Mouse (Mus musculus): ENCODE data around the gene Pitpnm2. TPM values are rescaled to one million over a fixed set of nuclear protein-coding genes. Genes with fewer than 3 reads are reported as not detected.

Gene Pitpnm2
- 51.1 to 72.2 TPM (median 55.5 TPM) in 4 replicates for total RNA-seq (2023)

DNA sequence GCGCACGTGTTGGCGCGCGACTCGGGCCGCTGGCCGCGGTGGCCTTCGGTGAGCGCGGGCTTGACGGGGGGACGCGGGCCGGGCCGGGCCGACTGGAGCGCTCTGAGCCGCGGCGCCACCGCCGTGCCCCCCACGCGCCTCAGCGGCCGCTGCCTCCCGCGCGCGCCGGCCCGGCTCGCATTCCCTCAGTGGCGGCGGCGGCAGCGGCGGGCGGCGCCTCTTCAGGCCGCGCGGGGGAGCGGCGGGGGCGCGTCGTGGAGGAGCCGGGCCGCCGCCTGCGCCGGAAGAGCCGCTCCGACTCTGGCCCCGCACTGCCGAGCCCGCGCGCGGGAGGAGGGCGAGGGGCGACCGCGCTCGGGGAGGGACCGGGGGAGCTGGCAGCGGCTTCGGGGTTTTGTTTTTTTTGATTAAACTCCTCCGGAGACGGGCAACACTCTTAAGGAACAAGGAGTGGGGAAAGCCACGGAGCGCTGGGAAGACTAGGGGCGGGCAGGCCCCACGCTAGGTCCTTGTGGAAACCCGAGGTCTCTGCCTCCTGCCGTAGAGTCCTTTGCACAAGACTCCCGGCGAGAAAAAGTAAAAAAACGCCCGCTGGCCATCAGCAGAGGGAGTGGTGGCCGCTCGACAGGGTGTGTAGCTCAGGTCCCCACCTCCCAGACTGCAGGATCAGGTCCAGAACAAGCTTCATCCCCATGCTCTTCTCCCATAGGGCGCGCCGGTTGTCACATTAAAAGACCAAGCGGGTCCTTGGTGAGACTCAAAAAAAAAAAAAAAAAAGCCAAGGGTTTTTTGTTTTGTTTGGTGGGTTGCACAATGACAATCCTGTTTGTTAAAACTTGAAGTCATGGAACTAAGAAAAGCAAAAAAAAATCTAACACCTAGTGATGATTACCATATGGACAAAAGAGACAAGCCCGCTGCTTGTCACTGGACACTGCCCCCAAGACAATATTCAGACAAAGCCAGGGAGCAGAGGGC is at the start of gene Pitpnm2:
Gene Pitpnm2 (minus strand): TSS at position 147 of the 978 bp plus-strand sequence.

DNA sequence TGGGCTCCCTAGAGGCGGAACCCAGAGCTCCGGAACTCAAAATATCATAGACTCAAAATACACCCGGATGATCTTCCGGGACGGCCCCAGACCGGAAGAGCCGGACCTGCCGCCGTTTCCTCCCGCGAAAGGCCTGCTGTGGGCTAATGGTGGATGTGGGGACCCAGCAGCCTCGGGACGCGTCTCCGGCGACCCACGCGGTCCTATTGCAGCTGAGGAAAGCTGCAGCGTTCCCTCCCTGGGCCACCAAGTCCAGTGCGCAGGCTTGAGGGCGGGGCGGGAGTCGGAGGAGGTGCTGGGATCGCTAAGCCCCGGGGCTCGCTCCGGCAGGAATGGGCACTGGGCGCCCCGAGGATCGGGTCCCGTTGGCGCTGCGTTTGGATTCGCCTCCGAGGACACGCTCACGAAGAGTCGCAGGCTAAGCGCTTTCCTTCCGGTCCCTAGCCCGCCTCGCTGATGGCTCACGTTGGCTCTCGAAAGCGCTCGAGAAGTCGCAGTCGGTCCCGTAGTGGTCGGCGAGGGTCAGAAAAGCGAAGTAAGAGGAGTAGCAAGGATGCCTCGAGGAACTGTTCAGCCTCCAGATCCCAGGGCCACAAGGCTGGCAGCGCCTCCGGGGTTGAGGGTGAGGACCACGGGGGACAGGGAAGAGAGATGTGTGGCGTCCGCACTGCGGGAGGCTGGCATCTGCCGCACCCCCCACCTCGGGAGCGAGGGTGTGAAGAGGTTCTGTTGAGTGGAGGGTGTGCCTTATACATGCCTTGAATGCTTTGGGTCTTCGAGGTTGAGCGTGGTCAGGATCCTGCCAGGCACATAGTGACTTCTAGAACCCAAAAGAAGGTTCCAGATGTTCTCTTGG is 133.3 kb downstream of the Pitpnm2 start, which contains the start of gene Arl6ip4:
Gene Arl6ip4 (plus strand): TSS at position 100 of the 856 bp plus-strand sequence.

GRCm38 (mm10) chr5:124111742-124112497 is 137.6 kb downstream of the Pitpnm2 start, which contains the start of gene Ogfod2:
Ogfod2 (plus strand) TSS chr5:124112297.

DNA sequence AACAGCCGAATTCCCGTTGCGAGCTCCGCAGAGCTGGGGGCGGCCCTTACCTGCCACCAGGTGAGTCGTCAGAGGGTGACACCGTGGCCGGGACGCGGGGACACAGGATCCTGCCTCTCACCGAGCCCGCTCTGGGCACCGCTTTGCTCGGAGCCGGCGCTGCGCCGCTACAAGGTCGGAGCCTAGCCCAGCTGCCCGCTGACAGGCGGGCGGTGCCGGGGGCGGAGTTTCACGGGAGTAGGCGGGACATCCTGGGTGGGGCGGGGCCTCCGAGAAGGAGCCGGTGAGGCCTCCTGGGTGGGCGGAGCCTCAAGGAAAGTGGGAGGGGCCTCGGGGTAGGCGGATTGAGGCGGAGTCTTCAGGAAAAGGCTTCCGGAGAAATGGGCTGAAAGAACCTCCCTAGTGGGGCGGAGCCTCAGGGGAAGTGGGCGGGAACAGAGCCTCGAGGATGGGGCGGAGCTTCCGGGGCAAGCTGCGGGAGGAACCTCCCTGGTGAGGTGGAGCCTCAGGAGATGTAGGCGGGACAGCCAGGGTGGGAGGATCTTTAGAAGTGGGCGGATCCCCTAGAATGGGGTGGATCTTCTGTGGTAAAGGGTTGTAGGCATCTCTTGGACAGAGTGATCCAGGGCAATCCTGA is 153.8 kb downstream of the Pitpnm2 start, which contains the start of gene Abcb9:
Gene Abcb9 (minus strand): TSS at position 203 of the 637 bp plus-strand sequence.

Other genes starting within 250 kb of the Pitpnm2 start
- 147 to 182 TPM (median 159 TPM) in 4 replicates for gene Vps37b, start 217.5 kb downstream of the Pitpnm2 start, total RNA-seq (2023)
- 2.8 to 4.7 TPM (median 4.4 TPM) in 4 replicates for gene Abcb9, start 154.0 kb downstream of the Pitpnm2 start, total RNA-seq (2023)
- 16.5 to 20.5 TPM (median 18.1 TPM) in 4 replicates for gene Ogfod2, start 137.5 kb downstream of the Pitpnm2 start, total RNA-seq (2023)
- 31.6 to 39.8 TPM (median 37.1 TPM) in 4 replicates for gene Arl6ip4, start 133.7 kb downstream of the Pitpnm2 start, total RNA-seq (2023)
- 29.8 to 33.9 TPM (median 31.7 TPM) in 4 replicates for gene Mphosph9, start 78.2 kb upstream of the Pitpnm2 start, total RNA-seq (2023)
- gene 2810006K23Rik, start 78.3 kb upstream of the Pitpnm2 start, total RNA-seq (2023) = 4.3 to 7.0 TPM (median 6.5 TPM) in 4 replicates
- 96.6 to 111 TPM (median 101 TPM) in 4 replicates for gene Cdk2ap1, start 113.3 kb upstream of the Pitpnm2 start, total RNA-seq (2023)
- 216 to 228 TPM (median 222 TPM) in 4 replicates for gene Sbno1, start 176.2 kb upstream of the Pitpnm2 start, total RNA-seq (2023)
- gene Kmt5a, start 190.2 kb upstream of the Pitpnm2 start, total RNA-seq (2023) = 47.3 to 58.4 TPM (median 50.8 TPM) in 4 replicates
- gene Rilpl2, start 228.6 kb upstream of the Pitpnm2 start, total RNA-seq (2023) = 165 to 186 TPM (median 173 TPM) in 4 replicates
- gene Snrnp35, start 233.4 kb upstream of the Pitpnm2 start, total RNA-seq (2023) = 15.0 to 20.5 TPM (median 17.3 TPM) in 4 replicates